Mouse (Mus musculus) left cerebral cortex, postnatal 4 days (tissue): ENCODE data around the gene Mgat5b. TPM values are rescaled to one million over a fixed set of nuclear protein-coding genes. Genes with fewer than 3 reads are reported as not detected.

Experiments used
- DNase-seq: peaks from one replicate; pipeline ENCODE4 v3.0.0-alpha.2; 2022
- intact Hi-C: fragments of 180-260 bp; cut with DNase I; formaldehyde crosslinking; loops from one replicate; pipeline ENCODE4 v1.15.1; 2025
- total RNA-seq, 2 experiments: library from RNA; stranded (reverse); gene quantifications; 2 replicates each; pipeline ENCODE4 v1.2.3; 2021

Mgat5b gene
- total RNA-seq, 2 experiments from 2014 or later: 111 to 114 TPM

- intact Hi-C loops: no loop called here
- DNase-seq: peak; percentile 57
These were observed 54.2 kb downstream of the Mgat5b start for GRCm38 (mm10) chr11:116972828-116973227.

- DNase-seq: no peak
- intact Hi-C loops: no loop called here
These were observed 54.8 kb downstream of the Mgat5b start for GRCm38 (mm10) chr11:116973508-116973907.

- intact Hi-C loops: no loop called here
- DNase-seq: no peak
These were observed 55.7 kb downstream of the Mgat5b start for GRCm38 (mm10) chr11:116974341-116974740.

GRCm38 (mm10) chr11:116980313-116980712 lies 61.6 kb downstream of the Mgat5b start:
- peak; percentile 51 for DNase-seq
- intact Hi-C loops: no loop called here

GRCm38 (mm10) chr11:116982543-116982942 lies 63.9 kb downstream of the Mgat5b start:
- no peak for DNase-seq
- intact Hi-C loops: no loop called here

- intact Hi-C loops: no loop called here
- peak; percentile 65 for DNase-seq
These were observed 67.1 kb downstream of the Mgat5b start for GRCm38 (mm10) chr11:116985504-116986385.

- intact Hi-C loops: no loop called here
- DNase-seq: peak; percentile 84
These were observed 69.5 kb downstream of the Mgat5b start for GRCm38 (mm10) chr11:116988131-116988530.

- peak; percentile 55 for DNase-seq
- intact Hi-C loops: no loop called here
These were observed 71.6 kb downstream of the Mgat5b start for GRCm38 (mm10) chr11:116990231-116990630.

GRCm38 (mm10) chr11:116991410-116991809 lies 72.7 kb downstream of the Mgat5b start:
- intact Hi-C loops: no loop called here
- peak; percentile 55 for DNase-seq

- DNase-seq: no peak
- intact Hi-C loops: no loop called here
These were observed 73.3 kb downstream of the Mgat5b start for GRCm38 (mm10) chr11:116991964-116992363.

GRCm38 (mm10) chr11:116994095-116994582 lies 75.5 kb downstream of the Mgat5b start:
- intact Hi-C loops: no loop called here
- peak; percentile 67 for DNase-seq

- no peak for DNase-seq
- intact Hi-C loops: no loop called here
These were observed 78.3 kb downstream of the Mgat5b start for GRCm38 (mm10) chr11:116996976-116997375.

- DNase-seq: no peak
- intact Hi-C loops: no loop called here
These were observed 80.3 kb downstream of the Mgat5b start for GRCm38 (mm10) chr11:116998935-116999334.

GRCm38 (mm10) chr11:117000219-117000618 lies 81.6 kb downstream of the Mgat5b start:
- intact Hi-C loops: no loop called here
- no peak for DNase-seq

- no peak for DNase-seq
- intact Hi-C loops: no loop called here
These were observed 83.1 kb downstream of the Mgat5b start for GRCm38 (mm10) chr11:117001789-117002188.

- DNase-seq: no peak
- intact Hi-C loops: no loop called here
These were observed 84.8 kb downstream of the Mgat5b start for GRCm38 (mm10) chr11:117003503-117003902.

GRCm38 (mm10) chr11:117004277-117004676 lies 85.6 kb downstream of the Mgat5b start:
- no peak for DNase-seq
- intact Hi-C loops: no loop called here

- no peak for DNase-seq
- intact Hi-C loops: loop anchor here (5.0 kb wide), 1 partner anchor 100 kb away; the partner anchor contains the start of gene Mgat5b
These were observed 98.8 kb downstream of the Mgat5b start for GRCm38 (mm10) chr11:117017462-117017861.

- DNase-seq: peak; percentile 94
- intact Hi-C loops: loop anchor here (5.0 kb wide), 1 partner anchor 101 kb away; the partner anchor contains the start of gene Mgat5b
These were observed 99.7 kb downstream of the Mgat5b start for GRCm38 (mm10) chr11:117018410-117018809.

GRCm38 (mm10) chr11:117021026-117021425 lies 102.4 kb downstream of the Mgat5b start:
- DNase-seq: no peak
- intact Hi-C loops: no loop called here

- intact Hi-C loops: no loop called here
- DNase-seq: no peak
These were observed 104.9 kb downstream of the Mgat5b start for GRCm38 (mm10) chr11:117023537-117023936.

- no peak for DNase-seq
- intact Hi-C loops: no loop called here
These were observed 109.0 kb downstream of the Mgat5b start for GRCm38 (mm10) chr11:117027681-117028080.
